Mouse (Mus musculus) urinary bladder, postnatal 25 days (tissue): ENCODE data around the gene Scube1.

Source experiments
- DNase-seq: peaks from one replicate; pipeline ENCODE4 v3.0.0; 2022; ENCODE audit warnings: low spot score

Gene Scube1

GRCm38 (mm10) chr15:83563857-83564651 is 160.8 kb downstream of the Scube1 start:
- peak; percentile 52 for DNase-seq

- DNase-seq: peak; percentile 67
Measured at GRCm38 (mm10) chr15:83563327-83563856, 161.4 kb downstream of the Scube1 start, which contains the start of the genes Tspo and Mcat. Gene Tspo, plus strand, starts transcription at chr15:83563592. Gene Mcat, minus strand, starts transcription at chr15:83563787.

GRCm38 (mm10) chr15:83562626-83563270 is 162.1 kb downstream of the Scube1 start:
- peak; percentile 75 for DNase-seq

GRCm38 (mm10) chr15:83560941-83561477 is 163.8 kb downstream of the Scube1 start:
- no peak for DNase-seq

- DNase-seq: peak; percentile 81
Measured at GRCm38 (mm10) chr15:83555161-83555974, 169.5 kb downstream of the Scube1 start.
